Mouse (Mus musculus) gastrocnemius, postnatal 10 days (tissue): Measurements from ENCODE around the gene Teddm1b. TPM values are rescaled to one million over a fixed set of nuclear protein-coding genes. Genes with fewer than 3 reads are reported as not detected.

Experiments
- DNase-seq: peaks from one replicate; pipeline ENCODE4 v3.0.0; 2021; ENCODE audit warnings: mixed read lengths
- microRNA-seq, 2 experiments: library from miRNA; unstranded; fragments of <30 nt; microRNA quantifications; one replicate each; pipeline ENCODE4 v1.2.0; 2021
- total RNA-seq, 2 experiments: library from RNA; stranded (reverse); gene quantifications; 2 replicates each; pipeline ENCODE4 v1.2.3; 2021

Gene Teddm1b
- total RNA-seq, 2 experiments from 2014 or later = not detected

DNA sequence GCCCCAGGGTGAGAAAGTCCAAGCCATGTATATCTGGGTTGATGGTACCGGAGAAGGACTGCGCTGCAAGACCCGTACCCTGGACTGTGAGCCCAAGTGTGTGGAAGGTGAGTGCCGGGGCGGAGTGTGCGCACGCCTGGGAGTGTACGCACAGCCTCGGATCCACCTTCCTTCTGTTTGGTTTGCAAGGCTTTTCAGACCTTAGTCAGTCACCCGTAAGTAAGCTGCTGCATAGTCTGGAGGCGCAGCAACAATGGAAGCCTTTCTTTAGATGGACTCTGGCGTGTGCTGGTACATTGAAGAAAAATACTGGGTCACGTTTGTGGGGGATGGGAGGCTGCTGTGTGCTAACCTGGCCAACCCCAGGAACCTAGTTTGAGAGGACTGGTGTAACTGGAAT is 28.9 kb downstream of the Teddm1b start:
- DNase-seq = no peak

DNA sequence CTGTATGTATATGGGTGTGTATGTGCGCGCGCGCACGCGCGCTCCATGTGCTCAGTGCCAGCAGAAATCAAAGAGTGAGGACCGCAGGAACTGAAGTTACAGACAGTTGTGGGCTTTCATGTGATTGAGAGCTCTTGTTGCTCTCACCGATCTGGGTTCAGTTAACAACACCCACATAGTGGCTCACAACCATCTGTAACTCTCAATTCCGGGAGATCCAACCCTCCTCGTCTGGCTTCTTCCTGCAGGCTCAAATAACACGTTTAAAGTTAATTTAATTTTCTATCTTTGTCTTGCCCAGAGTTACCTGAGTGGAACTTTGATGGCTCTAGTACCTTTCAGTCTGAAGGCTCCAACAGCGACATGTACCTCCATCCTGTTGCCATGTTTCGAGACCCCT is 30.1 kb downstream of the Teddm1b start:
- no peak for DNase-seq

DNA sequence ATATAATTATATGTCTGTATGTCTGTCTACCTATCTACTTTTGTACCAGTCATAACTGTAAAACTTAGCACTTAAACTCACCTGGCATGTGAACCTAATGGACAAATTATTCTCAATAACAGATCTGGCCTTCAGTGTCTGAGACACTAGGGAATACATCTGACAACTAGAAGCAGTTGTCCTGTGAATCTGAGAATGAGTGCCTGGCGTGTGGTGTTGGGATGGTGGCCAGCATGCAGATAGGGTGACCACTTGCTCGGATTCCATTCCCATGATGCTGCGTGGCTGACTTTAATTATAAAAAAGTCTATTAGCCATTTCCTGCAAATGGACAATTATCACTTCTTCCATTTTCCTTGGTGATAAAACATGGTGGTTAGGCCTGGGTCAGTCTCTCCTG is 31.7 kb downstream of the Teddm1b start:
- DNase-seq = no peak

DNA sequence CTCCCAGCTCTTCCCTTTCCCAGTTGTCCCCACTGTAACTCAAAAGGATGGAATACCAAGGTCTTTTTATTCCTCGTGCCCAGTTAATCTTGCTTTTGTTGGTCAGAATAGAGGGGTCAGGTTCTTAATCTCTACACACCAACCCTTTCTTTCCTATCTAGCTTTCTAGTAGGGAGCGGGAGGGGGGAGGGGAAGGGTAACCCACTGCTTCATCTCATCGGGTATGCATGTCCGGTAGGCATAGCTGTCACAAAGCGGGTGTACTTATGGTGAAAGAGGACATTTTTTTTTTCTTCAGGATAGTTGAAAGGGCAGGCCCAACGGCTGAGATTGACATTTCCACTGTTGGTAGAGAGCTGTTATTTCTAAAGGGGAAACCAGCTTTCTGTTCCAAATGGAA is 34.1 kb downstream of the Teddm1b start:
- DNase-seq = no peak

DNA sequence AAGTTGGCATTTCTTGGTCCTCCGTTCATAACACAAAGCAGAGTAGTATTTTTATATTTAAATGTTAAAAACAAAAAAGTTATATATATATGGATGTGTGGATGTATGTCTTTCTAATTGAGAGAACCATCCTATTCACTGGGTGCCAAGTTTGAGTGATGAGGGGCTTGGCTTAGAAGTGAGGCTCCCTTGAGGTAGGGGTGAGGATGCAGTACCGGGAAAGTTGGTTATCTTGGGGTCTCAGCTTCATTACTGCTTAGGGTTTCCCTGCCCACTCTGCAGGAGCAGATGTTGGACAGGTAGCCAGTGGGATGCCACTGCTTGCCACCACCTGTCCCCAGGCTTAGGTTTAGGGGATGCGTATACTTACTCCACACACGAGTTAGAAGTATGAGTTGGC is 34.6 kb downstream of the Teddm1b start:
- DNase-seq = no peak

DNA sequence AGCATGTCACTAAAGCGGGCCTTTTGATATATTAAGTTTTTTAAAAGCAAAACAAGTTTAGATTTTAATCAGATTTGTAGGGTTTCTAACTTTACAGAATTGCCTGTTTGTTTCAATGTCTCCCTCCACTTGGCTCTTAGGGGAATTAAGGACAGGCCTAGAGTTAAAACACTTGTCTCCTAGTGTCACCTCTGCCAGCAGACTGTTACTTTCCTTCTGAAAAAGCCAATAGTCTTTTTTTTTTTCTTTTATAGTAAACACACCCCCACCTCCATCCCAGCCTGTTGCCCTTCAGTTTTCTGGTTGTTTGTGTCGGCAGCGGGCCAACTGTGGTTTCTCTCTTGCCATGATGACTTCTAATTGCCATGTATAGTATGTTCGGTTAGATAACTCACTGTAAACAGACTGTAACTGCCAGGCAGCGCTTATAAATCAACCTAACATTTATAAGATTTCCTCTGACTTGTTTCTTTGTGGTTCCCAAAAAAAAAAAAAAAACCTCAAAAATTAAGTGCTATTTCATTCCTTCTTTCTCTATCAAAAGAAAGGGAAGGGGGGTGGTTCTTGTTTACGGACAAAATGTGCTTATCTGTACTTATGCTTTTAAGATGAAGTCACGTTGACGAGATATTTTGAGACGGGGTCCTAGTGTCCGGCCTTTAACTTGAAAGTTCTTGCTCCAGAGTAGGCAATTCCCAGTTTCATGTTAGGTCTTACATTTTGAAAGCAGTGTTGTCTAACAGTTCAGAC is 35.2 kb downstream of the Teddm1b start:
- DNase-seq = no peak

DNA sequence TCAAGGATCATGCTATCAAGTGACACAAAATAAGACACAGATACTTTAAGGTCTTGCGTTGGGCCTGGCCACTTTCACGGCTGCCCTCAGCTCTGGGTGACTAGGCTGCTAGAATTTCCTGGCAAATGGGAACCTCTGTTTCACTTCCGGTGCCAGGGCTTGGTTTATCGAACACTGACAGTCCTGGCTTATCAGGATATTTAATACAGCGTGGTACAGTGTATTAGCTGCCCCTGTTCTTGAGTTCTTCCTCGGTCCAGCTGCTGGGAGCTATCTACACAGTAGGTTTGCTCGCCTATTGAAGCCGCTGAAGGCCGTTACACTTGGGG is 35.8 kb downstream of the Teddm1b start:
- DNase-seq = no peak

DNA sequence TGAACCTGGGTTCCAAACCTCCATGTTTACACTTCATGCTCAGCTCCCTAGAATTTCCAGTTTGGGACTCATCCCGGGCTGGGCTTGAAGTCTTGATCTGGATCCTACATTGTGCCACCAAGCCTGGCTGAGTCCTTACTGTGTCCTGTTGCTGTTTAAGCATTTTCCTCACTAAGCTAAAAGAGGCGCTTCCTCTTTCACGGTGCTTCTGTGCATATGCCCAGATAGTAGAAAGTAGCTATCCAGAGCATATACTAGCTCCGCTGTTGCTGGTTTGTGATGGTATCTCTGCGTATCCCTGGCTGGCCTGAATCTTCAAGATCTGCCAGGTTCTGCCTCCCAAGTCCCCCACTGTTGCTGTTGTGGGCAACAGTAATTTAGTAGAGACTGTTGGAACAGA is 36.3 kb downstream of the Teddm1b start:
- no peak for DNase-seq

DNA sequence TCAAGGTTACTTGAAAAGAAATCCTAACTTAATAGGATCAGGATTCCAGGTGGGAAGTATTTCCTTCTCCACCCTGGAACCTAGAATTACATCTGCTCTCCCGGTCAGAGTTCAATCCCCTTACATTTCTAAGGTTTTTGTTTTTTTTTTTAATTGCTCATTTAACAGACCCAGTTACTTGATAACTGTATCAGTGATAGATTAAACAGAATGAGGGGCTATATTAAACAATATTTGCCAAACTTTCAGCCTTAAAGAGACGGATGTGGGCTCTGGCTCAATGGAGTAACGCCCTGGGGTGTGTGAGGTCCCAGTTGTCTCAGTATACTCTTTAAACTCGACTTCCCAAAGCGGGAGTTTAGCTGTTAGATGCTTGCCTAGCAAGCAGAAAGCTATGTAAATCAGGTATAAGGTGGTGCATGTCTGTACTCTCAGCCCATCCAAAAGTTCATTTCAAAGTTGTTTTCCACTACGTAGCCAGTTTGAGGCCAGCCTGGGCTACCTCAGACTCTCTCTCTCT is 37.2 kb downstream of the Teddm1b start:
- no peak for DNase-seq

DNA sequence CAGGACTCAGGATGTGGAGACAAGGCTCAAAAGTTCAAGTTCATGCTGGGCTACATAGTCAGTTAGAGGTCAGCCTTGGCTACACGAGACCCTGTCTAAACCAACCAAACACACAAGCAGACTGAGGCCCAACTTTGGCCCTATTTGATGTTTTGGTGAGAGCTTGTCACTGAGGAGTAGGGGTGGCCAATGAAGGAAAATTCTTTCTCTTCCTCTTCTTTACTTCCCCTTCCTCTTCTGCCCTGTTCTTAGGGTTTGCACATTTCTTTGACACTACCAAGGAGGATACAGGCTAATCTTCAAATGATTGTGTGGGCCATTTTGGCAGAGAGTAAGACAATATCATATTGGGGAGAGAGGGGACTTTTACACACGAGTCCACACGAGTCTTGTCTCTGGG is 39.7 kb downstream of the Teddm1b start:
- no peak for DNase-seq

DNA sequence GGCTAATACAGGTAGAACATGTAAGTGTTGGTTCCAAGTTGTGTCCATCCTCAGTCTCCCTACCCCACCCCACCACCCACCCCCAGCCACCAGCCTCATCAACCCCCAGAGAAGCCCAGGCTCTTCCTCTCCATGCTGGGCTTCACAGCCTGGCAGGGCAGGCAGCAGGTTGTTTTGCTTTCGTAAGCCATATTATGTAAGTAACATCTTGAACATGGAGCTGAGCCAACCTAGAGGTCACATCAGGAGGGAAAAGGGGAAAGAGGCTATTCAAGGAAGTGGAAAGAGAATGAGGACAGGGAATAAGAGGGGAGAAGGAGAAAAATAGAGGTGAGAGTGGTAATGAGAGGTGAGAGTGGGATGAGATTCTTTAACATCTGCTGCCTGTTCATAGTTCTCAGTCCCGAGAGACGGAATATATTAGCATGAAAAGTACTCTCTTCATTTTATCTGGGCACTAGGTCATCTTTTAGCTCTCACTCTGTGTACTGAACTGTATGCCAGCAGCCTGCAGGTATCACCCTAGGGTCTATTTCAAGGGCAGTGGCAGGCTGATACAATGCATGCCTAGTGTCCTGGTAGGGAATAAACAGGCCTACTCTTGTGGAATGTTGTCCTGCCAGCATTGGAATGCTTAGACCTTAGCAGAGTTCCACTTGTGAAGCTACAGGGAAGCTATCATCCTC is 44.5 kb downstream of the Teddm1b start:
- DNase-seq = no peak

DNA sequence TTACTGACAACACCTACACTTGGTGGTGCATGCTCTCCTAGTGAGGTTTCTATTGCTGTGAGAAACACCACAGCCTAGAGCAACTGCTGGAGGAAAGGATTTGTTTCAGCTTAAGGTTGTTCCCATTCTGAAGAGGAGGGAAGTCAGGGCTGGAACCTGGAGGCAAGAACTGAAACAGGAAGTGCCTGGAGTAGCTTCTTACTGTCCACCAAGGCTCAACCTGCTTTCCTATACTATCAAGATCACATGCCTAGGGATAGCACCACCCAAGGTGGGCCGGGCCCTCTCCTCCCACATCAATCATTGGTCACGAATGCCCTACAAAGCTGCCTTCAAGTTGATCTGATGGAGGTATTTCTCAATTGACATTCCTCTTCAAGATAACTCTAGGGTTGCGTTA is 47.5 kb downstream of the Teddm1b start:
- no peak for DNase-seq

DNA sequence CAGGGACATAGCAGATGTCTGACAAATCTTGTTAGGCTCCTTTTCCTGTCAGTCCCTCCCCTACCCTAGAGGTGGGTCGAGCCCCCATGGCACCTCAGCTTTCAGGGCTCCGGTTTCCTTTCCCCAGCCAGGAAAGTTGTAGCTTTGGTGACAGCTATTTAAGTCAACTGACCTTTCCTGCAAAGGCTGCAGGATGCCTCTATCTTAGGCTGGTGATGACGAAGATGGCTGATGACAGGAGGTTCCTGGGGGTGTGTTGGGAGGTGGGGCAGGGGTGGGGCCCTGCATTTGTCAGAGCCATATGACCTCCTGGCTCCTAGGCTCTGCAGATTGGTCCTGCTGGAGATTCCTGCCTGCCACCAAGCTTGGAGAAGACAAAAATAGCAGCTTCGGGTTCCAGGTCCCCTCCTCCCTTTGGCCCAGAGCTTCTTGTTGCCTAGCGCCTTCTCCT is 48.5 kb downstream of the Teddm1b start:
- peak; percentile 26 for DNase-seq

DNA sequence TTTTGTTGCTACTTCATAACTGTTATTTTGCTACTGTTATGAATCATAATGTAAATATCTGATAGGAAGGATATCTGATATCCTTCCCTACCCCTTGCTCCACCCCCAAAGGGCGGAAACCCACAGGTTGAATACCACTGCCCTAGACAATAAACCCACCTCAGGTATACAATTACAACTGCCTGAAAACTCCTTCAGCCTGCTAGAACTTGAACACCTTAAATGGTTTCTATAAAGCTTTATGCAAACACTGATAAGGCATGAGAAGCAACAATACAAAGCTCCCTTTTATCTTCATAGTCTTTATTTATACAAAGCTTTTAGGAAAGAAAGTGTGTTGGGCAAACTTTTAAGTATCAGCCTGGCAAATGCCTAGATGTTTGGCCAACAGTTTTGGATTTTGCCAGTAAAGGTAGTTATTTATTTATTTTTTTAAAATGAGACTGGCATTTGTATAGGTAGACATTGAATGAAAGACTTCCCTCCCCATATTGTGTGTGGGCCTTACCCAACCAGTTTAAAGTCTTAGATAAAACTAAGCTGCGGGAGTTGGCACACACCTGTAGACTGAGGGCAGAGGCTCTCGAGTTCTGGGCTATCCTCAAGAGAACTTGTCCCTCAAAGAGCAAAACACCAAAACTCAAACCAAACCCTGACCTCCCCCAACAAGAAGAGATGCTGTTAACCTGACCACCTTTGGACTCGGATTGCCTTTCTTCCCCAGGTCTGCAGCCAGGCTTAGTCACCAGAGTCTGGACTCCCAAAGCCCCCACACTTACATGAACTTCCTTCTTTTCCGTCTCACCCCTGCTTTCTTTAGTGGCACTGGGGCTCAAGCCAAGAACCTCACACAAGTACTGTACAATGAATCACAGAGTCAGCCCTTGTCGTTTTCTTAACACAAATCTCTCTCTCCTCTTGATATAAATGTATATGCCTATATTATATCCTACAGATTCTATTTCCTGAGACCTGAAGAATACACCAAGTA is 50.5 kb downstream of the Teddm1b start:
- DNase-seq = no peak

Small RNA genes within 50 kb of the gene (microRNA-seq; reads per million reads assigned to microRNA genes)
- 3.8 to 6.7 reads per million in 2 experiments for gene Mir8114

Other genes starting within 250 kb of the Teddm1b start
- 1 to 10 TPM in 1 of 2 experiments, under 1 TPM in 1; 0.99 to 1.2 TPM for gene Rgs8, start 221.3 kb upstream of the Teddm1b start, total RNA-seq
- gene Rgs16, start 134.0 kb upstream of the Teddm1b start, total RNA-seq = 10 to 100 TPM in 1 of 2 experiments, 1 to 10 TPM in 1; 7.7 to 10.8 TPM
- 1 to 10 TPM; 5.9 to 9.7 TPM for gene Rnasel, start 124.9 kb upstream of the Teddm1b start, total RNA-seq
- not detected for gene Rgsl1, start 30.2 kb upstream of the Teddm1b start, total RNA-seq
- not detected for gene Teddm1a, start 17.4 kb downstream of the Teddm1b start, total RNA-seq
- 100 to 1,000 TPM in 1 of 2 experiments, 10 to 100 TPM in 1; 90.2 to 146 TPM for gene Glul, start 25.6 kb downstream of the Teddm1b start, total RNA-seq
- under 1 TPM; 0.65 to 0.75 TPM for gene Teddm2, start 25.9 kb downstream of the Teddm1b start, total RNA-seq